Mouse (Mus musculus): ENCODE measurements around the gene Ppp1r16b. TPM values are rescaled to one million over a fixed set of nuclear protein-coding genes. Genes with fewer than 3 reads are reported as not detected.

The Ppp1r16b gene
- total and polyA plus RNA-seq, 3 experiments = under 0.01 to 0.67 TPM; not detected in 1

DNA sequence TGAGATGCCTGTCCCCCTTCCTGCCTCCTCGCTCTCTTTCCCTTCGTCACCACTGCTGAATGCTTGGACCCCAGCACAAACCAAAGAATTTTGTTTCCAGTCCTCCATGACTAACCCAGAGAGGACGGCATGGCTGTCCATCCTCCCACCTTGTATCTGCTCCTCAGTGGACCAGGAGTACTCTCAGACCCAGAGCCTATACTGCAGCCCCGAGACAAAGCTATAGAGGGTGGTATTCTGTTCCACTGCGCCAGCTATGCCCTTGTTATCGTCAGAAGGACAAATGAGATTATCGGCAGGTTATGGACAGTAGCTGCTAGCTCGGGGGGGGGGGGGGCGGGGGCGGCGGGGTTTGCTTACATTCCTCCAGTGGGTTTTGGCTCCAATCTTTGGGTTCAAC is 48.4 kb upstream of the Ppp1r16b start:
- TF ChIP-seq GABPA (IDR thresholded peaks at IDR 0.05; ENCODE audit: low read depth, low read length) = no peak
- TF ChIP-seq EP300 (IDR thresholded peaks at IDR 0.05; ENCODE audit: low read depth in 1 of 2, low read length in 2 of 2) = no peak
- no peak for TF ChIP-seq POLR2A (IDR thresholded peaks at IDR 0.05; ENCODE audit: control insufficient read depth in 1 of 2, insufficient read depth in 1 of 2, low read depth in 1 of 2, low read length in 2 of 2, poor library complexity in 1 of 2)
- TF ChIP-seq MYC (IDR thresholded peaks at IDR 0.05; ENCODE audit: low read depth, low read length) = no peak
- no peak for TF ChIP-seq TAL1 (IDR thresholded peaks at IDR 0.05; ENCODE audit: low read length)
- no peaks in the 10 kb centered on the region for H3K4me1 ChIP-seq (ENCODE audit: control insufficient read depth in 1 of 2, insufficient read depth in 2 of 2, low read length in 2 of 2)
- DNase-seq (ENCODE audit: low read depth, low spot score) = no peak
- H3K79me2 ChIP-seq (ENCODE audit: control insufficient read depth, insufficient read depth, low read length, poor library complexity) = no peaks in the 10 kb centered on the region
- no peaks in the 10 kb centered on the region for H3K27me3 ChIP-seq (ENCODE audit: control insufficient read depth in 1 of 2, insufficient read depth in 2 of 2, low read length in 2 of 2)
- H3K36me3 ChIP-seq (ENCODE audit: control insufficient read depth in 1 of 2, insufficient read depth in 2 of 2, low read length in 2 of 2) = no peaks in the 10 kb centered on the region
- H3K9me3 ChIP-seq (replicated peaks; ENCODE audit: insufficient read depth, low read length) = no peaks in the 10 kb centered on the region
- no peak overlapping the region for H3K4me3 ChIP-seq (ENCODE audit: control insufficient read depth in 1 of 2, insufficient read depth in 1 of 2, low read depth in 2 of 2, low read length in 2 of 2)
- no peak overlapping the region for H3K9ac ChIP-seq (ENCODE audit: control insufficient read depth, low read depth, low read length, poor library complexity, severe bottlenecking)
- no peak overlapping the region for H3K27ac ChIP-seq (ENCODE audit: control insufficient read depth, low read depth, low read length)

DNA sequence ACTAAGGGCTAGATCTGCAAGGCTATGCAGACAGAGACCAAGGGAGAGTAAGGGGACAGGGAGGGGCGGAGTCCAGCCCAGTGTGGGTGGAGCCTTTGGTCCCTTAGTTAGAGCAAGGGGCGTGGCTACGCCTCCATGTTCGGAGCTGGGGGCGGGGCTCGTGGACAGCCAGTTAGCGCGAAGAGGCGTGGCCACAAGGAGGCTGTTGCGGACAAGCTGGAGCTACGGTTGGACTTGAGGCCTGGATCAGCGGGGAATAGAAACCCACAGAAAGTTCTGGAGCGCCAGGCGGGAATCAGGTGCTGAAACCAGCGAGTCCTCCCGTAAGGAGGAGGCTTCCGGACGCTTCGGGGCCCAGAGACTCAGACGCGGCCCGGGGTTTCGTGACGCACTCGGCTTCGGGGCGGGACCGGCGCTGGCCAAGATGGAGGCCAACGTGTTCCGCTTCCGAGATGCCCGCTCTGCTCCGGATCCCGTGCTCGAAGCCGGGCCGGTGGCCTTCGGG is 40.4 kb upstream of the Ppp1r16b start, which contains the start of gene Actr5:
TSS of gene Actr5 (plus strand) at position 171 of the 505 bp plus-strand sequence.
- Histone ChIP-seq H3K27me3 (ENCODE audit: control insufficient read depth in 1 of 2, insufficient read depth in 2 of 2, low read length in 2 of 2) (no peaks in the 10 kb centered on the region; a peak in 1 of 4 replicates), H3K79me2 (ENCODE audit: control insufficient read depth, insufficient read depth, low read length, poor library complexity) (peaks cover 12% of the 10 kb centered on the region), H3K4me3 (ENCODE audit: control insufficient read depth in 1 of 2, insufficient read depth in 1 of 2, low read depth in 2 of 2, low read length in 2 of 2) (peak within 1 kb of the TSS; percentile 96 to 98), H3K9me3 (replicated peaks; ENCODE audit: insufficient read depth, low read length) (no peaks in the 10 kb centered on the region), H3K36me3 (ENCODE audit: control insufficient read depth in 1 of 2, insufficient read depth in 2 of 2, low read length in 2 of 2) (peaks cover 0 to 5% of the 10 kb centered on the region in 2 experiments; a peak in 3 of 4 replicates), H3K27ac (ENCODE audit: control insufficient read depth, low read depth, low read length) (peak within 1 kb of the TSS; percentile 87), H3K4me1 (ENCODE audit: control insufficient read depth in 1 of 2, insufficient read depth in 2 of 2, low read length in 2 of 2) (peaks cover 0 to 3% of the 10 kb centered on the region in 2 experiments; a peak in 1 of 4 replicates), H3K9ac (ENCODE audit: control insufficient read depth, low read depth, low read length, poor library complexity, severe bottlenecking) (peak within 1 kb of the TSS; percentile 83)
- TF ChIP-seq NELFE (IDR thresholded peaks at IDR 0.05; ENCODE audit: low read depth, low read length) = peak; percentile 83
- TF ChIP-seq SIN3A (IDR thresholded peaks at IDR 0.05; ENCODE audit: low read length) = peak; percentile 61
- TF ChIP-seq RCOR1 (IDR thresholded peaks at IDR 0.05; ENCODE audit: low read depth, low read length) = no peak
- TF ChIP-seq MXI1 (IDR thresholded peaks at IDR 0.05; ENCODE audit: low read depth, low read length) = peak; percentile 57; the same call in 1 of the 2 replicates
- TF ChIP-seq MYB (IDR thresholded peaks at IDR 0.05; ENCODE audit: low read depth, low read length) = no peak
- 0 out of 2 replicates have a peak, but pooled peaks have one; percentile 36 for TF ChIP-seq UBTF (IDR thresholded peaks at IDR 0.05; ENCODE audit: borderline replicate concordance, insufficient read depth, low read depth, low read length)
- TF ChIP-seq TBP (IDR thresholded peaks at IDR 0.05; ENCODE audit: low read depth, low read length) = peak; percentile 84
- TF ChIP-seq HCFC1 (IDR thresholded peaks at IDR 0.05; ENCODE audit: low read depth, low read length) = peak; percentile 61; the same call in 1 of the 2 replicates
- no peak for TF ChIP-seq GATA1 (IDR thresholded peaks at IDR 0.05; ENCODE audit: low read depth, low read length)
- peak in 1 of 2 experiments; percentile 77; a peak in 2 of 4 replicates for TF ChIP-seq POLR2A (IDR thresholded peaks at IDR 0.05; ENCODE audit: control insufficient read depth in 1 of 2, insufficient read depth in 1 of 2, low read depth in 1 of 2, low read length in 2 of 2, poor library complexity in 1 of 2)
- TF ChIP-seq ZMIZ1 (IDR thresholded peaks at IDR 0.05; ENCODE audit: low read depth, low read length) = 0 out of 2 replicates have a peak, but pooled peaks have one; percentile 34
- DNase-seq (ENCODE audit: low read depth, low spot score) = peak; percentile 97
